ENCODE assay signal across 8 mouse cellular contexts in genomic region chr10:3863411-3864195, GRCm38 (mm10).
A peak's percentile ranks its signal among the peaks of the same experiment; 100 is the strongest.
DNase-seq lines count a peak whose midpoint lies in the region; ATAC-seq and TF ChIP-seq lines count a peak whose summit lies in the region.
"Had no signal": no experiment of that assay in that cellular context is flagged by ENCODE, and none has a peak within 500 bp of the region (broad histone marks: within the 10 kb centered on the region; RNA-seq: fewer than 3 reads in every experiment).

No protein-coding gene starts in this region.

- no peak for TF ChIP-seq POLR2A in bone marrow macrophage, adult 2 months (IDR thresholded peaks at IDR 0.05; ENCODE audit: borderline replicate concordance, low read depth, low read length)

- H3K4me2 ChIP-seq in midbrain, embryonic 12.5 days (replicated peaks) = peak overlapping the region; percentile 59

- peak; percentile 54 for ATAC-seq in granulocyte monocyte progenitor cell, adult 5-6 weeks (replicated peaks; ENCODE audit: poor library complexity, severe bottlenecking)
- peak; percentile 81 for ATAC-seq in midbrain, embryonic 12.5 days (ENCODE audit: low FRiP score, low read depth)

- no peak for TF ChIP-seq CTCF in bone marrow macrophage, adult 2 months (IDR thresholded peaks at IDR 0.05; ENCODE audit: low read depth, low read length)

- 5% methylated on average over 12 of the region's 12 CpGs for WGBS in midbrain, embryonic 12.5 days

- in situ Hi-C loops in ES-E14 (cut with MboI; ENCODE audit: low sequenced_read_pairs in 2 of 2, unreplicated experiment in 2 of 2) = no loop called here

- H3K4me1 ChIP-seq in ES-E14 (ENCODE audit: control insufficient read depth in 2 of 2, insufficient read depth in 2 of 2, low read length in 2 of 2, poor library complexity in 1 of 2) = peaks cover 0 to 11% of the 10 kb centered on the region in 2 experiments; a peak in 1 of 4 replicates
- H3K4me1 ChIP-seq in bone marrow macrophage, adult 2 months (ENCODE audit: control insufficient read depth, insufficient read depth, low read length) = peaks cover 11% of the 10 kb centered on the region
- H3K4me1 ChIP-seq in midbrain, embryonic 12.5 days = peaks cover 32% of the 10 kb centered on the region

- no peak for DNase-seq in ES-E14 (ENCODE audit: low read depth, low spot score)
- no peak for DNase-seq in adrenal gland, adult 8-10 months
- DNase-seq in thymus, postnatal 36 days = no peak
- no peak for DNase-seq in gastrocnemius, postnatal 4 days (ENCODE audit: low spot score in 2 of 2)
- DNase-seq: adrenal gland, adult 2 months had no signal

- no peak overlapping the region for H3K4me3 ChIP-seq in ES-E14 (ENCODE audit: insufficient read depth in 1 of 2, low read depth in 1 of 2, low read length in 2 of 2, poor library complexity in 1 of 2, severe bottlenecking in 1 of 2)
- 0 out of 2 replicates have a peak overlapping the region, but pooled peaks have one; percentile 19 for H3K4me3 ChIP-seq in bone marrow macrophage, adult 2 months (ENCODE audit: insufficient read depth, low read length)
- peak overlapping the region; percentile 38 for H3K4me3 ChIP-seq in midbrain, embryonic 12.5 days

- H3K9ac ChIP-seq in ES-E14 (ENCODE audit: insufficient read depth, low read depth, low read length, poor library complexity, severe bottlenecking) = no peak overlapping the region
- H3K9ac ChIP-seq in midbrain, embryonic 12.5 days (replicated peaks) = peak overlapping the region; percentile 56

- H3K9me3 ChIP-seq in ES-E14 (ENCODE audit: control insufficient read depth, insufficient read depth, low read depth, low read length) = no peaks in the 10 kb centered on the region
- no peaks in the 10 kb centered on the region for H3K9me3 ChIP-seq in midbrain, embryonic 12.5 days

- H3K36me3 ChIP-seq in ES-E14 (ENCODE audit: control insufficient read depth, insufficient read depth, low read length, poor library complexity, severe bottlenecking) = no peaks in the 10 kb centered on the region
- H3K36me3 ChIP-seq in midbrain, embryonic 12.5 days = no peaks in the 10 kb centered on the region

- H3K27ac ChIP-seq in ES-E14 (ENCODE audit: insufficient read depth, low read depth, low read length, poor library complexity, severe bottlenecking) = no peak overlapping the region
- no peak overlapping the region for H3K27ac ChIP-seq in bone marrow macrophage, adult 2 months (ENCODE audit: insufficient read depth, low read depth, low read length)
- peak overlapping the region; percentile 87 for H3K27ac ChIP-seq in midbrain, embryonic 12.5 days (replicated peaks)

- H3K27me3 ChIP-seq in midbrain, embryonic 12.5 days = no peaks in the 10 kb centered on the region

TF ChIP-seq in ES-E14, 5 proteins besides CTCF, POLR2A, EP300 and RAD21:
- TF ChIP-seq MAFK (IDR thresholded peaks at IDR 0.05; ENCODE audit: insufficient read depth, low read depth, low read length) = peak; percentile 85
- TF ChIP-seq HCFC1 (IDR thresholded peaks at IDR 0.05; ENCODE audit: borderline replicate concordance, insufficient read depth, low read length) = no peak

Comparison
In these comparisons a context has a peak if more than half of its experiments do, and no peak if none do; other contexts are left out.
1. H3K4me3 ChIP-seq: peak in bone marrow macrophage, adult 2 months (single experiment) and midbrain, embryonic 12.5 days (single experiment); none in ES-E14 (0 of 2).